Mouse (Mus musculus) large intestine, adult 2 months (tissue): ENCODE results near the gene Pten. TPM values are rescaled to one million over a fixed set of nuclear protein-coding genes. Genes with fewer than 3 reads are reported as not detected.
"Not testable (repeated sequence)": the region's sequence is repeated elsewhere in the genome, so short reads cannot be mapped to it uniquely, and the experiment has no call there.

Experiments used
- DNase-seq: peaks from one replicate; pipeline ENCODE4 v3.0.0-alpha.2; 2012; ENCODE audit warnings: low read depth, low spot score
- WGBS: fragments of 180-500 bp; shearing (Covaris S2); methylation state at CpG from one replicate; pipeline ENCODE4 v1.1.7; 2018; 5-methylcytosine and 5-hydroxymethylcytosine counted together
- polyA plus RNA-seq: library from polyadenylated mRNA; depleted of rRNA; stranded (reverse); fragments of >200 nt; gene quantifications from 2 replicates; pipeline ENCODE4 v1.2.3, GENCODE M21; 2012

Gene Pten
- polyA plus RNA-seq, 1 experiment, result 7.7 TPM

GRCm38 (mm10) chr19:32753386-32753785, 3.9 kb upstream of the Pten start:
- no peak for DNase-seq
- 94% methylated on average over 3 of the region's 3 CpGs for WGBS

GRCm38 (mm10) chr19:32754188-32755000, 2.9 kb upstream of the Pten start:
- 78% methylated on average over 15 of the region's 15 CpGs for WGBS
- no peak for DNase-seq

DNA sequence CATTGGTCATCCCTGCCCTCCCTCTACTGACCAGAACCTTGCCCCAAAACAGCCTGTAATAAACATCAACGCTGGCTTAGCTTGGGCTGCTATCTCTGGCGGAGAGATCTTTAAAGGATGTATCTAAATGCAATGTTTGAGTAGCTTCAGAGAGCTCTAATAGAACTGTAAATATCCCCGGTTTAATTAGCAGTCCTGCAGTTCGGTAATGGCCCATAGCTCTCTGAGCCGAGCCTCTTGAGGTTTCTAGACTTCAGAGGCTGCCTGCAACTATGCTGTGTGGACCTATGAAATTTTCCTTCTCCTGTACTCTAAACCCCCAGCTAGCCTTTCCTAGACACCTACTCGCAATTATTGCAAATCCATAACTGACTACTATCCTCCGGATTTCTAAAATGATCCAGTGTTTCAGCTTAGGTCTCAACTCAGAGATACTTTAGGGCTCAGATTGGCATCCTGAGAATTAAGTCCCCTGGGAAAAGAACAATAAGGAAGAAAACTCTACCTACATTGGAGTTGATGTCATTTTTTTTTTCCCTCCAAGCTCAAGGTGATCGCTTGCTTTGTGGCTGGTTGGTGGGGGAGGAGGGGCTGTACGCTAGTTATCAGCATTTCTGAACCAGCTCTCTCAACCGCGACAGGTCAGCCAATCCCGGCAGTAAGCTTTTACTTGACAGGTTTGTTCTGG, 2.0 kb upstream of the Pten start:
- no peak for DNase-seq
- 13% methylated on average over 12 of the region's 12 CpGs for WGBS

DNA sequence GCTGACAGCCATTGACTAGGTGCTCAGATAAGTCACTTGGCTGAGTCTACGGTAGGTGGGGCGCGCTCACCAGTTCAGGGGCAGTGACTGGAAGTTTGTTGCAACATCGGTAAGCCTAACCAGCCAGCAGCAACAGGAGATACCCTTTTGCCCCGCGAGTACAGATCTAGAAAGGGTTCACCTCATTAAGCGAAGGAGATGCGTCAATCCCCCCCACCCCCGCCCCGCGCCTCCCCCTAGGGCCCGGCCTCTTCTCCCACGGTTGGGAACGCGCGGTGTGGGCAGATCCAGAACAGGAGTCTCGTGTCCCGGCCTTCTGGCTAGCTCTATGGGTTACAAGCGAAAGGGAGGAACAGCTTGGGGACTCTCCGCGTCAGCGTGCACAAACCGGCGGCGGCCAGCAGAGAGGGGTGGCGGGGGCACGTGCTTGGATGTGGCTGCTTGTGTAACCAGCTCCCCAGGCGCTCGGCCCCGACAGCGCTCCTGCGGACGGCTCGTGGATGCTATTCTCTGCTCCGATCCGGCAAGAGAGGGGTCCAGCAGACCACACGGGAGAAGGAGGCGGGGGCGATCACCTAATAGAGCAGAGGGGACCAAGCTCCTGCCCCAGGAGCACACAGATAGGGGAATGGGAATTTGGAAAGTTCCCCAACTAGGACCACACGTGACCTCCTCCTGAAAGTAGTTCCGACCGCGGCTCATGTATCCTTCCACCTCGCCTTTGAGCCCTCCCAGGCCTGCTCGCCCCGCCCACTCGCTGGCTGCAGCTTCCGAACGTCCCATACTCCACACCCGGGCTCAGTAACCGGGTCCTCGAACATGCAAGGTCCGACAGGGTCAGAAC, 1.3 kb upstream of the Pten start:
- WGBS, result under 1% methylated on average over 53 of the region's 53 CpGs
- no peak for DNase-seq

DNA sequence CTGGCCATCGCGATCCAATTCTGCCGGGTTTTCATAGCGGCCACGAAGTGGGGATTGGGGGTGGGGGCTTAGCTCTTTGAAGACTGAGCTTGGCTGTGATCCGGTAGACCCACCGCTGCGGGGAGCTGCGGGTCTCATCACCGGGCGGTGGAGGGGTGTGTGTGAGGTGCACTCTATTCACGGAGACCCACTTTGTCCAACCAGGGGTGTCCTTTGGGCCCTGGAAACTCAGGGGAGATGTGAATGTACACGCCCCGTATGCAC, 729 bp upstream of the Pten start:
- no peak for DNase-seq
- WGBS, result under 1% methylated on average over 14 of the region's 14 CpGs

DNA sequence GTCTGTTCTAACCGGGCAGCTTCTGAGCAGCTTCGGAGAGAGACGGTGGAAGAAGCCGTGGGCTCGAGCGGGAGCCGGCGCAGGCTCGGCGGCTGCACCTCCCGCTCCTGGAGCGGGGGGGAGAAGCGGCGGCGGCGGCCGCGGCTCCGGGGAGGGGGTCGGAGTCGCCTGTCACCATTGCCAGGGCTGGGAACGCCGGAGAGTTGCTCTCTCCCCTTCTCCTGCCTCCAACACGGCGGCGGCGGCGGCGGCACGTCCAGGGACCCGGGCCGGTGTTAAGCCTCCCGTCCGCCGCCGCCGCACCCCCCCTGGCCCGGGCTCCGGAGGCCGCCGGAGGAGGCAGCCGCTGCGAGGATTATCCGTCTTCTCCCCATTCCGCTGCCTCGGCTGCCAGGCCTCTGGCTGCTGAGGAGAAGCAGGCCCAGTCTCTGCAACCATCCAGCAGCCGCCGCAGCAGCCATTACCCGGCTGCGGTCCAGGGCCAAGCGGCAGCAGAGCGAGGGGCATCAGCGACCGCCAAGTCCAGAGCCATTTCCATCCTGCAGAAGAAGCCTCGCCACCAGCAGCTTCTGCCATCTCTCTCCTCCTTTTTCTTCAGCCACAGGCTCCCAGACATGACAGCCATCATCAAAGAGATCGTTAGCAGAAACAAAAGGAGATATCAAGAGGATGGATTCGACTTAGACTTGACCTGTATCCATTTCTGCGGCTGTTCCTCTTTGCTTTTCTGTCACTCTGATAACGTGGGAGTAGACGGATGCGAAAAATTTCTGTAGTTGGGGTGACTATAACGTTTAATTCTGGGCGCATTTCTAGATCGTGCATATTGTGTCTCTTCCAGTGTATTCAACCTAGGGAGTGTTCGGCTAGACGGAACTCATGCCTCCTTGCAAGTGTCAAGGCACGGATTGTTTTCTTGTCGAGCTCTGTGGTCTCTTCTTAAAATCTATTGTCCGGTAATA, 815 bp downstream of the Pten start:
- WGBS, result under 1% methylated on average over 62 of the region's 69 CpGs
- DNase-seq, result no peak

DNA sequence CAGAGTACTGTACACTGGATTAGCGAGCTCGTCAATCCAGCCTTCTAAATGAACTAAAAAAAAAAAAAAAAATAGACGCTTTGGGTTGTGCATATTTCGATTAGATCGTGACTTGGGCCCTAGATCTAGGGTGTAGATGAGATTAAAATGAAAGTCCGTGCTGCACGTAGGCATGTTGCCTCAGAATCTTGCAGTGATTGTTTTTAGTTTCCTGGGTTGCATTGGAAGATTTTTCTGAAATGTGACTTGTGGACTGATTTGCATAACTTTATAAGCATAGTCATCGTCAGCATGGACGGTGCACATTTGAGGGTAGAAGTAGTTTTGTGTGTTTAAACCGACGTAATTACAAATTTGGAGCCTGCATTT, 1.5 kb downstream of the Pten start:
- no peak for DNase-seq
- WGBS, result under 1% methylated on average over 11 of the region's 11 CpGs

DNA sequence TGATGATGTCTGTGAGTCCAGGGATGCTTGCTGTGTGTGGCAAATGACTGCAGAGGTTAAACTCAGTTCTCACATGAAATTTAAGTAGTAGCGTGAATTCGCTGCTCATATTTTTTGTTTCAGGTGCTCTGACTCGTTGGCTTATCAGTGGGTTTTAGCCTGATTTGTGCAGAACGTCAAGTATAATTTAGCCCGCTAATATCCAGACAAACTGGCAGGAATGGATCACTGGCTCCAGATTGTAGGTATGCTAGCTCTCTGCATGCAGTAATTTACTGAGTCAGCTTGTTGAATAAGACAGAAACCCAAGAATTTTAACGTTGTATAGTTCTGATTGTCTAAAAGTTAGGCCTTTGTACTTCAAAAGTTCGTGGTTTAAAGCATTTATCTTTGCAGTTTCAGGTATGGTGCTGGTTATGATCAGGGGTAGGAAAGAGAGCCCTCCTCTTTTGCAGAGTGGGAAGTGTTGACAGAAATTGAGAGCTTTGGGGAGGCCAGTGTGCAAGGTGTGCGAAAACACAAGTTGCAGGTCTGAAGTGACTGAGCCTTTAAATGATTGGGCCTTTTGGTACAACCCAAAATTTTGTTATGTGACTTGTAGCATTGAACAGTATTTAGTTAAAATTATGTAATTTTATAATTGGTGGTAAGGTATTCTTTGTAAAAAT, 2.2 kb downstream of the Pten start:
- DNase-seq, result no peak
- WGBS, result 2% methylated on average over 8 of the region's 8 CpGs

GRCm38 (mm10) chr19:32760499-32760898, 3.2 kb downstream of the Pten start:
- WGBS, result 6% methylated on average over 6 of the region's 6 CpGs
- no peak for DNase-seq

GRCm38 (mm10) chr19:32761162-32761561, 3.9 kb downstream of the Pten start:
- no peak for DNase-seq
- 45% methylated on average over 4 of the region's 4 CpGs for WGBS

GRCm38 (mm10) chr19:32762493-32762892, 5.2 kb downstream of the Pten start:
- WGBS, result 30% methylated on average over 4 of the region's 4 CpGs
- no peak for DNase-seq

DNA sequence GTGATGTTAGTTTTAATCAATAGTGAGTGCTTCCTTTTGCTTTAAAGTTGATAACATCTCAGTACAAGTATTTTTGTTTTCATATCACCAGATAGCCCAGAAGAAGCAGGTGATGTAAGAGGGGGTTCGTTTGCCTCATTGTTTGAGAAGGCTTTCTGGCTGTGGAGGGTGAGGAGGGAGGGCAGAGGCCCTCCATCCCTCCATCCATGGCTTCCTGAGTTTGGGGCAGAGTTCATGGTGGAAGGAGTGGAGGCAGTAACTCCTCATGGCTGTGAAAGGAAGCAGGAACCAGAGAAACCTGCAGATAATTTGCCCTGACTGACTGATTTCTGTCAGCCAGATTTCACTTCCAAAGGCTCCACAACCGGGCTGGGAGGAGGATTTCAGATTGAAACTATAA, 21.1 kb downstream of the Pten start:
- no peak for DNase-seq
- 38% methylated on average over 2 of the region's 2 CpGs for whole genome bisulfite sequencing

- WGBS, result 58% methylated on average over 3 of the region's 3 CpGs
- no peak for DNase-seq
Observed at GRCm38 (mm10) chr19:32779131-32779530, 21.8 kb downstream of the Pten start.

GRCm38 (mm10) chr19:32781305-32782071, 24.2 kb downstream of the Pten start:
- 68% methylated on average over 5 of the region's 5 CpGs for WGBS
- DNase-seq, result no peak

- not testable (repeated sequence) for DNase-seq
- 54% methylated on average over 4 of the region's 4 CpGs for whole genome bisulfite sequencing
Observed at GRCm38 (mm10) chr19:32787388-32787787, 30.1 kb downstream of the Pten start.

DNA sequence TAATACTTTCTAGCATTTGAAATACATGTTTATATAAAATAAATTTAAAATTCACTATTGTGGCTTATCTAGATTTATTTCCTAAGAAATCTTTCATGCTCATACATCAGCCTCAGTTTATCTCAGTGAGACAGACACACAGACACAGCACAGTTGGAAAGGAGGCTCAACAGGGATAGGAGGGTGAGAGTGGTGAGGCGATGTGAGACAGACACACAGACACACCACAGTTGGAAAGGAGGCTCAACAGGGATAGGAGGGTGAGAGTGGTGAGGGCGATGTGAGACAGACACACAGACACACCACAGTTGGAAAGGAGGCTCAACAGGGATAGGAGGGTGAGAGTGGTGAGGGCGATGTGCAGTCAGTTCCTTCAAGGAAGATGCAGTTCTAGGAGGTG, 30.7 kb downstream of the Pten start:
- DNase-seq, result not testable (repeated sequence)
- 84% methylated on average over 3 of the region's 3 CpGs for WGBS

DNA sequence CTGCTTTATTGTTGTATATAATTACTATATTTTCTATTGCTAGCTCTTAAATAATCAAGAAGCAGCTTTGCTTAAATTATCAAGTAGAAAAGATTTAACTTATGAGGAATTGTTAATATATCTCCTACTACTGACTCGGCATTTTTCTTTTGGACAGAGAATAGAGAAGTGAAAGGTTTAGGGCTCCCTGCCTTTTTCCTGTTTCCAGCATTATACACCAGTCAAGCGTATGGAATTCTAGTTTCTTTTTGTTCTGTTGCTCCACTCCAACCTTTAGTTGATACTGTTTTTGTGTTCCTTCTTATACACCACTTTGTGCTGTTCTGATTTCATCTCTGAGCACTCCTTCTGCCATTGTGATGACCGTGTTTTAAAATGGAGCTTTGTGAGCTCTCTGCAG, 32.2 kb downstream of the Pten start:
- WGBS, result 51% methylated on average over 3 of the region's 3 CpGs
- DNase-seq, result no peak

- WGBS, result 5% methylated on average over 6 of the region's 6 CpGs
- peak; percentile 44 for DNase-seq
Observed at GRCm38 (mm10) chr19:32792610-32793009, 35.3 kb downstream of the Pten start.
